Mouse (Mus musculus): Measurements from ENCODE around the gene Atp6v0a2. TPM values are rescaled to one million over a fixed set of nuclear protein-coding genes. Genes with fewer than 3 reads are reported as not detected.
"Not testable (repeated sequence)": the region's sequence is repeated elsewhere in the genome, so short reads cannot be mapped to it uniquely, and the experiment has no call there.

The Atp6v0a2 gene
- polyA plus RNA-seq (2012; ENCODE audit: insufficient read depth, insufficient read length, missing spikeins): 17.7 and 19.2 TPM in 2 replicates

GRCm38 (mm10) chr5:124628448-124629363, at the start of gene Atp6v0a2:
Gene Atp6v0a2 (plus strand): TSS chr5:124628576.
- no peak for TF ChIP-seq POLR2A (IDR thresholded peaks at IDR 0.05; ENCODE audit: borderline replicate concordance, low read depth, low read length)
- TF ChIP-seq CTCF (IDR thresholded peaks at IDR 0.05; ENCODE audit: low read depth, low read length): no peak
- Histone ChIP-seq H3K4me3 (ENCODE audit: insufficient read depth, low read length) (peak within 1 kb of the TSS; percentile 83), H3K27ac (ENCODE audit: insufficient read depth, low read depth, low read length) (peak within 1 kb of the TSS; percentile 90), H3K4me1 (ENCODE audit: control insufficient read depth, insufficient read depth, low read length) (peaks cover 10% of the 10 kb centered on the region)

DNA sequence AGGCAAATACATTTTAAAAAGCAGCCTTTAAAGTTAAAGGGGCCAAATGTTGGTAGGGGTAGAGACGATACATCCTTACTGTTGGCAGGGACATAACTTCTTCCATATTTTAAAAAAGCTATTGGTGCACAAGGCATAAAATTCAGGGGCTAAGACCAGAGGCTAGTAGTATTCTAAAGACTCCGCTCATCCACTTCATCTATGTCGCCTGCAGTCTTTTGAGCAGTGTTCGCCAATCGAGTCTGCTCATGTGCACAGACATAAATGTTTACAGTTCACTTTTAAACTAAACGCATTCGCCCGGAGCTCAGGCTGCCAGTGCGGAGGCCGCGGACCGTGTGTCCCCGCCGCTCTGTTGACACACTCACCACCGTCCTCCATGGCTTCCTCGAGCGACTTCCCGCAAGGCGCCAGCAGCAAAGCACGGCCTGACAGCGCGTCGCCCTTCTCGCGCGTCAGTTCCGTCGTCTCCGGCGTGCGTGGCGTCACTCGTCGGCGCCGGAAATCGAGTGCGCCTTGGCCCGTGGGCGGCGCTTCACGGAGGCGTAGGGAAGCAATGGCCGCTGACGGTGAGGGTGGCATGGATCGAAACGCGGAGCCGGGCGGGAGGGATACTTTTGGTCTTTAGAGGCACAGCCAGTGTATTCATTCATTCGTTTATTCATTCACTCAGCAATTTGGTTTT, 49.6 kb upstream of the Atp6v0a2 start, which contains the start of the genes Eif2b1 and Gtf2h3:
TSS of gene Eif2b1 (minus strand) at position 499 of the 685 bp plus-strand sequence.
TSS of gene Gtf2h3 (plus strand) at position 508 of the 685 bp plus-strand sequence.
- Histone ChIP-seq H3K4me1 (ENCODE audit: control insufficient read depth, insufficient read depth, low read length) (peaks cover 30% of the 10 kb centered on the region), H3K27ac (ENCODE audit: insufficient read depth, low read depth, low read length) (no peak within 1 kb of the TSS; the same call in 1 of the 2 replicates), H3K4me3 (ENCODE audit: insufficient read depth, low read length) (peak within 1 kb of the TSS; percentile 61)
- no peak for TF ChIP-seq POLR2A (IDR thresholded peaks at IDR 0.05; ENCODE audit: borderline replicate concordance, low read depth, low read length)
- no peak for TF ChIP-seq CTCF (IDR thresholded peaks at IDR 0.05; ENCODE audit: low read depth, low read length)

DNA sequence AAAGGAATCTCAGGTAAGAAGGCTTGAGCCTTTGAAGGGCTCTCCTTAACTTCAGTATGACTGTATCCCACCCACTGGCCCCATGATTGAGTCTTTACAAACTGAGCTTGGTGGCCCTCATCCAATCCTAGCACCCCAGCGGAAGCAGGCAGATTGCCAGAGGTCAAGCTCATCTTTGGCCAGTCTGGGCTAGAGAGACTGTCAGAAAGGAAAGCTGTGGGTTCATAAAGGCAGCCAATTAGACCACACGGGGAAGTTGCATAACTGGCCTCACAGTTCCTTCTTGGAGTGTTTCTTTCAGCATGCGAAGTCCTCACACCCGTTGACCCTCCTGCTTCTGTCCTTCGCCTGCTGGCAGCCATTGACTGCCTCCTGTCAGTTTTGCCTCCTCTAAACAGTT, 45.9 kb upstream of the Atp6v0a2 start:
- no peak overlapping the region for H3K27ac ChIP-seq (ENCODE audit: insufficient read depth, low read depth, low read length)
- peaks cover 30% of the 10 kb centered on the region for H3K4me1 ChIP-seq (ENCODE audit: control insufficient read depth, insufficient read depth, low read length)
- TF ChIP-seq CTCF (IDR thresholded peaks at IDR 0.05; ENCODE audit: low read depth, low read length) (no peak), POLR2A (IDR thresholded peaks at IDR 0.05; ENCODE audit: borderline replicate concordance, low read depth, low read length) (no peak)
- H3K4me3 ChIP-seq (ENCODE audit: insufficient read depth, low read length): no peak overlapping the region

GRCm38 (mm10) chr5:124592768-124593167, 35.6 kb upstream of the Atp6v0a2 start:
- Histone ChIP-seq H3K27ac (ENCODE audit: insufficient read depth, low read depth, low read length) (no peak overlapping the region), H3K4me3 (ENCODE audit: insufficient read depth, low read length) (no peak overlapping the region), H3K4me1 (ENCODE audit: control insufficient read depth, insufficient read depth, low read length) (no peaks in the 10 kb centered on the region)
- TF ChIP-seq POLR2A (IDR thresholded peaks at IDR 0.05; ENCODE audit: borderline replicate concordance, low read depth, low read length): no peak
- no peak for TF ChIP-seq CTCF (IDR thresholded peaks at IDR 0.05; ENCODE audit: low read depth, low read length)

- peaks cover 3% of the 10 kb centered on the region; the same call in 1 of the 2 replicates for H3K4me1 ChIP-seq (ENCODE audit: control insufficient read depth, insufficient read depth, low read length)
These were observed 29.9 kb upstream of the Atp6v0a2 start for GRCm38 (mm10) chr5:124598224-124599174.

GRCm38 (mm10) chr5:124599726-124600125, 28.6 kb upstream of the Atp6v0a2 start:
- H3K4me3 ChIP-seq (ENCODE audit: insufficient read depth, low read length); H3K4me1 ChIP-seq (ENCODE audit: control insufficient read depth, insufficient read depth, low read length); H3K27ac ChIP-seq (ENCODE audit: insufficient read depth, low read depth, low read length): not testable (repeated sequence)

More at GRCm38 (mm10) chr5:124598224-124599174, 29.9 kb upstream of the Atp6v0a2 start:
- TF ChIP-seq CTCF (IDR thresholded peaks at IDR 0.05; ENCODE audit: low read depth, low read length): no peak
- TF ChIP-seq POLR2A (IDR thresholded peaks at IDR 0.05; ENCODE audit: borderline replicate concordance, low read depth, low read length): no peak
- no peak overlapping the region for H3K4me3 ChIP-seq (ENCODE audit: insufficient read depth, low read length)
- H3K27ac ChIP-seq (ENCODE audit: insufficient read depth, low read depth, low read length): no peak overlapping the region

GRCm38 (mm10) chr5:124602349-124602748, 26.0 kb upstream of the Atp6v0a2 start:
- Histone ChIP-seq H3K4me3 (ENCODE audit: insufficient read depth, low read length) (no peak overlapping the region), H3K4me1 (ENCODE audit: control insufficient read depth, insufficient read depth, low read length) (peaks cover 3% of the 10 kb centered on the region; the same call in 1 of the 2 replicates), H3K27ac (ENCODE audit: insufficient read depth, low read depth, low read length) (no peak overlapping the region)
- no peak for TF ChIP-seq POLR2A (IDR thresholded peaks at IDR 0.05; ENCODE audit: borderline replicate concordance, low read depth, low read length)
- peak; percentile 33; the same call in 1 of the 2 replicates for TF ChIP-seq CTCF (IDR thresholded peaks at IDR 0.05; ENCODE audit: low read depth, low read length)

DNA sequence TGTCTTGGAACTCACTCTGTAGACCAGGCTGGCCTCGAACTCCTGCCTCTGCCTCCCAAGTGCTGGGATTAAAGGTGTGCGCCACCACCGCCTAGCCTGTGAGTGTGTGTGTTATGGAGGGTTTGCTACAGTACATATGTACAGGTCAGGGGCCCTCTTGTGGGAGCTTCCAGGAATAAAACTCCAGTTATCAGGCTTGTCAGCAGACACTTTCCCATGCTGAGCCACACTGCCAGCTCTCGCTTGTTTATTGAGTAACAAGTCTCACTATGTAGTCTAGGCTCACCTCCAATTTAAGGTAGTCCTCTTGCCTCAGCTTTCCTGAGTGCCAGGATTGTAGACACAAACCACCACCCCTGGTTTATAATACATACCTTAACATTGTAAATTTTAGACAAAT, 24.1 kb upstream of the Atp6v0a2 start:
- Histone ChIP-seq H3K4me1 (ENCODE audit: control insufficient read depth, insufficient read depth, low read length) (peaks cover 3% of the 10 kb centered on the region; the same call in 1 of the 2 replicates), H3K27ac (ENCODE audit: insufficient read depth, low read depth, low read length) (no peak overlapping the region), H3K4me3 (ENCODE audit: insufficient read depth, low read length) (no peak overlapping the region)
- no peak for TF ChIP-seq POLR2A (IDR thresholded peaks at IDR 0.05; ENCODE audit: borderline replicate concordance, low read depth, low read length)
- no peak for TF ChIP-seq CTCF (IDR thresholded peaks at IDR 0.05; ENCODE audit: low read depth, low read length)

Data from bone marrow macrophage, adult 2 months (primary cell).